Mouse (Mus musculus): Measurements from ENCODE around the gene Olfr768. TPM values are rescaled to one million over a fixed set of nuclear protein-coding genes. Genes with fewer than 3 reads are reported as not detected.
"Not testable (repeated sequence)": the region's sequence is repeated elsewhere in the genome, so short reads cannot be mapped to it uniquely, and the experiment has no call there.

Olfr768 gene
- not detected in 2 replicates for polyA plus RNA-seq (2015; fragmentation: Nextera tagmentation; extraction: Ambion mirVana)

GRCm38 (mm10) chr10:129099275-129099674 lies at the start of gene Olfr768:
Olfr768 (minus strand) TSS chr10:129099375.
- Histone ChIP-seq H3K27ac (replicated peaks) (no peak within 1 kb of the TSS), H3K9me3 (no peaks in the 10 kb centered on the region), H3K4me1 (no peaks in the 10 kb centered on the region), H3K4me2 (no peak within 1 kb of the TSS), H3K9ac (no peak within 1 kb of the TSS), H3K27me3 (replicated peaks) (no peaks in the 10 kb centered on the region), H3K36me3 (no peaks in the 10 kb centered on the region), H3K4me3 (no peak within 1 kb of the TSS)
- no peak for ATAC-seq (ENCODE audit: extremely low read depth, insufficient number of reproducible peaks, low FRiP score, low TSS enrichment)
- 65% methylated on average over 1 of the region's 1 CpGs for WGBS

GRCm38 (mm10) chr10:129138898-129139297 lies 39.7 kb upstream of the Olfr768 start, which contains the start of gene Olfr770:
Olfr770 (minus strand) TSS chr10:129138998.
- no peaks in the 10 kb centered on the region for H3K9me3 ChIP-seq
- H3K4me3 ChIP-seq, result no peak within 1 kb of the TSS
- H3K9ac ChIP-seq, result no peak within 1 kb of the TSS
- no peaks in the 10 kb centered on the region for H3K36me3 ChIP-seq
- no peak within 1 kb of the TSS for H3K27ac ChIP-seq (replicated peaks)
- no peak for ATAC-seq (ENCODE audit: extremely low read depth, insufficient number of reproducible peaks, low FRiP score, low TSS enrichment)
- no peak within 1 kb of the TSS for H3K4me2 ChIP-seq
- H3K4me1 ChIP-seq, result no peaks in the 10 kb centered on the region
- H3K27me3 ChIP-seq (replicated peaks), result no peaks in the 10 kb centered on the region
- 84% methylated on average over 2 of the region's 2 CpGs for WGBS

- Histone ChIP-seq H3K36me3 (no peaks in the 10 kb centered on the region), H3K9ac (no peak within 1 kb of the TSS), H3K9me3 (peaks cover 3% of the 10 kb centered on the region; the same call in 1 of the 2 replicates), H3K4me1 (no peaks in the 10 kb centered on the region), H3K4me3 (no peak within 1 kb of the TSS), H3K27me3 (replicated peaks) (no peaks in the 10 kb centered on the region), H3K27ac (replicated peaks) (no peak within 1 kb of the TSS), H3K4me2 (no peak within 1 kb of the TSS)
- 76% methylated on average over 2 of the region's 2 CpGs for WGBS
- ATAC-seq (ENCODE audit: extremely low read depth, insufficient number of reproducible peaks, low FRiP score, low TSS enrichment), result no peak
These were observed 18.6 kb upstream of the Olfr768 start, which contains the start of gene Olfr769 for GRCm38 (mm10) chr10:129117761-129118160. Olfr769 (minus strand) TSS chr10:129117861.

GRCm38 (mm10) chr10:129115146-129115545 lies 16.0 kb upstream of the Olfr768 start:
- ATAC-seq (ENCODE audit: extremely low read depth, insufficient number of reproducible peaks, low FRiP score, low TSS enrichment), result no peak
- 93% methylated on average over 3 of the region's 3 CpGs for WGBS
- Histone ChIP-seq H3K4me3 (no peak overlapping the region), H3K9ac (no peak overlapping the region), H3K27me3 (replicated peaks) (no peaks in the 10 kb centered on the region), H3K4me2 (no peak overlapping the region), H3K36me3 (no peaks in the 10 kb centered on the region), H3K27ac (replicated peaks) (no peak overlapping the region), H3K9me3 (peaks cover 13% of the 10 kb centered on the region), H3K4me1 (no peaks in the 10 kb centered on the region)

- Histone ChIP-seq H3K4me1 (no peaks in the 10 kb centered on the region), H3K9ac (no peak overlapping the region), H3K27ac (replicated peaks) (no peak overlapping the region), H3K27me3 (replicated peaks) (no peaks in the 10 kb centered on the region), H3K9me3 (peaks cover 6% of the 10 kb centered on the region; the same call in 1 of the 2 replicates), H3K4me3 (no peak overlapping the region), H3K4me2 (no peak overlapping the region), H3K36me3 (no peaks in the 10 kb centered on the region)
- ATAC-seq (ENCODE audit: extremely low read depth, insufficient number of reproducible peaks, low FRiP score, low TSS enrichment), result no peak
- WGBS, result 31% methylated on average over 3 of the region's 3 CpGs
These were observed 2.1 kb upstream of the Olfr768 start for GRCm38 (mm10) chr10:129101231-129101630.

GRCm38 (mm10) chr10:129082810-129083209 lies 16.4 kb downstream of the Olfr768 start, which contains the start of gene Olfr767:
Olfr767 (minus strand) TSS chr10:129082910.
- H3K9ac ChIP-seq; H3K9me3 ChIP-seq; H3K27ac ChIP-seq (replicated peaks); H3K27me3 ChIP-seq (replicated peaks); H3K4me1 ChIP-seq; ATAC-seq (ENCODE audit: extremely low read depth, insufficient number of reproducible peaks, low FRiP score, low TSS enrichment); H3K4me2 ChIP-seq; H3K4me3 ChIP-seq; H3K36me3 ChIP-seq: not testable (repeated sequence)

- no peak within 1 kb of the TSS for H3K4me2 ChIP-seq
- WGBS, result 66% methylated on average over 2 of the region's 2 CpGs
- H3K27ac ChIP-seq (replicated peaks), result no peak within 1 kb of the TSS
- no peaks in the 10 kb centered on the region for H3K27me3 ChIP-seq (replicated peaks)
- no peaks in the 10 kb centered on the region for H3K36me3 ChIP-seq
- no peak within 1 kb of the TSS for H3K9ac ChIP-seq
- no peak within 1 kb of the TSS for H3K4me3 ChIP-seq
- ATAC-seq (ENCODE audit: extremely low read depth, insufficient number of reproducible peaks, low FRiP score, low TSS enrichment), result no peak
- no peaks in the 10 kb centered on the region for H3K4me1 ChIP-seq
- H3K9me3 ChIP-seq, result no peaks in the 10 kb centered on the region
These were observed 30.3 kb downstream of the Olfr768 start, which contains the start of gene Olfr766-ps1 for GRCm38 (mm10) chr10:129068877-129069276. Olfr766-ps1 (minus strand) TSS chr10:129068977.

- H3K27me3 ChIP-seq (replicated peaks); ATAC-seq (ENCODE audit: extremely low read depth, insufficient number of reproducible peaks, low FRiP score, low TSS enrichment); H3K27ac ChIP-seq (replicated peaks); H3K4me2 ChIP-seq; H3K4me3 ChIP-seq; H3K4me1 ChIP-seq; H3K9me3 ChIP-seq; H3K9ac ChIP-seq; H3K36me3 ChIP-seq: not testable (repeated sequence)
These were observed 49.3 kb downstream of the Olfr768 start, which contains the start of gene Olfr765 for GRCm38 (mm10) chr10:129049898-129050297. Olfr765 (minus strand) TSS chr10:129049998.

Other genes with a start within 250 kb of the Olfr768 start
- 2.8 and 3.6 TPM in 2 replicates for gene Gdf11, start 207.7 kb downstream of the Olfr768 start, polyA plus RNA-seq (2015; fragmentation: Nextera tagmentation; extraction: Ambion mirVana)
- gene Cd63, start 198.4 kb downstream of the Olfr768 start, polyA plus RNA-seq (2015; fragmentation: Nextera tagmentation; extraction: Ambion mirVana), result 370 and 426 TPM in 2 replicates
- 8.9 and 10.3 TPM in 2 replicates for gene Rdh5, start 176.5 kb downstream of the Olfr768 start, polyA plus RNA-seq (2015; fragmentation: Nextera tagmentation; extraction: Ambion mirVana)
- gene Bloc1s1, start 175.3 kb downstream of the Olfr768 start, polyA plus RNA-seq (2015; fragmentation: Nextera tagmentation; extraction: Ambion mirVana), result 199 and 223 TPM in 2 replicates
- 2.4 and 2.9 TPM in 2 replicates for gene Itga7, start 165.6 kb downstream of the Olfr768 start, polyA plus RNA-seq (2015; fragmentation: Nextera tagmentation; extraction: Ambion mirVana)
- 0.15 TPM in 1 of 2 replicates, not detected in the other for gene Mettl7b, start 138.4 kb downstream of the Olfr768 start, polyA plus RNA-seq (2015; fragmentation: Nextera tagmentation; extraction: Ambion mirVana)
- not detected in 2 replicates for gene Olfr9, start 109.9 kb downstream of the Olfr768 start, polyA plus RNA-seq (2015; fragmentation: Nextera tagmentation; extraction: Ambion mirVana)
- gene Olfr763, start 88.6 kb downstream of the Olfr768 start, polyA plus RNA-seq (2015; fragmentation: Nextera tagmentation; extraction: Ambion mirVana), result not detected in 2 replicates
- gene Olfr764-ps1, start 59.5 kb downstream of the Olfr768 start, polyA plus RNA-seq (2015; fragmentation: Nextera tagmentation; extraction: Ambion mirVana), result not detected in 2 replicates
- not detected in 2 replicates for gene Olfr765, start 49.4 kb downstream of the Olfr768 start, polyA plus RNA-seq (2015; fragmentation: Nextera tagmentation; extraction: Ambion mirVana)
- gene Olfr766-ps1, start 30.4 kb downstream of the Olfr768 start, polyA plus RNA-seq (2015; fragmentation: Nextera tagmentation; extraction: Ambion mirVana), result not detected in 2 replicates
- gene Olfr767, start 16.5 kb downstream of the Olfr768 start, polyA plus RNA-seq (2015; fragmentation: Nextera tagmentation; extraction: Ambion mirVana), result not detected in 2 replicates
- 0.13 TPM in 1 of 2 replicates, not detected in the other for gene Olfr769, start 18.5 kb upstream of the Olfr768 start, polyA plus RNA-seq (2015; fragmentation: Nextera tagmentation; extraction: Ambion mirVana)
- not detected in 2 replicates for gene Olfr770, start 39.6 kb upstream of the Olfr768 start, polyA plus RNA-seq (2015; fragmentation: Nextera tagmentation; extraction: Ambion mirVana)
- gene Olfr771, start 65.4 kb upstream of the Olfr768 start, polyA plus RNA-seq (2015; fragmentation: Nextera tagmentation; extraction: Ambion mirVana), result not detected in 2 replicates
- gene Olfr772, start 78.5 kb upstream of the Olfr768 start, polyA plus RNA-seq (2015; fragmentation: Nextera tagmentation; extraction: Ambion mirVana), result not detected in 2 replicates
- gene Olfr773, start 88.0 kb upstream of the Olfr768 start, polyA plus RNA-seq (2015; fragmentation: Nextera tagmentation; extraction: Ambion mirVana), result not detected in 2 replicates
- gene Olfr774, start 136.8 kb upstream of the Olfr768 start, polyA plus RNA-seq (2015; fragmentation: Nextera tagmentation; extraction: Ambion mirVana), result not detected in 2 replicates
- not detected in 2 replicates for gene Olfr775, start 149.0 kb upstream of the Olfr768 start, polyA plus RNA-seq (2015; fragmentation: Nextera tagmentation; extraction: Ambion mirVana)
- gene Olfr776, start 159.8 kb upstream of the Olfr768 start, polyA plus RNA-seq (2015; fragmentation: Nextera tagmentation; extraction: Ambion mirVana), result not detected in 2 replicates
- gene Olfr777, start 172.1 kb upstream of the Olfr768 start, polyA plus RNA-seq (2015; fragmentation: Nextera tagmentation; extraction: Ambion mirVana), result not detected in 2 replicates
- not detected in 2 replicates for gene Olfr780, start 218.7 kb upstream of the Olfr768 start, polyA plus RNA-seq (2015; fragmentation: Nextera tagmentation; extraction: Ambion mirVana)
- gene Olfr781, start 229.5 kb upstream of the Olfr768 start, polyA plus RNA-seq (2015; fragmentation: Nextera tagmentation; extraction: Ambion mirVana), result not detected in 2 replicates
- not detected in 2 replicates for gene Olfr782, start 249.5 kb upstream of the Olfr768 start, polyA plus RNA-seq (2015; fragmentation: Nextera tagmentation; extraction: Ambion mirVana)